Mouse (Mus musculus) kidney, postnatal 10 days (tissue): ENCODE data around the gene Gab1.

ENCODE experiments used
- DNase-seq: peaks from one replicate; pipeline ENCODE4 v3.0.0; 2021; ENCODE audit warnings: mixed read lengths

Gab1 gene

GRCm38 (mm10) chr8:80842514-80842913 is 37.8 kb downstream of the Gab1 start:
- no peak for DNase-seq

GRCm38 (mm10) chr8:80840090-80840489 is 40.2 kb downstream of the Gab1 start:
- DNase-seq = no peak

- peak; percentile 78 for DNase-seq
Measured at GRCm38 (mm10) chr8:80838199-80838598, 42.1 kb downstream of the Gab1 start.

GRCm38 (mm10) chr8:80835401-80835800 is 44.9 kb downstream of the Gab1 start:
- no peak for DNase-seq

- DNase-seq = no peak
Measured at GRCm38 (mm10) chr8:80834443-80834842, 45.9 kb downstream of the Gab1 start.

GRCm38 (mm10) chr8:80832534-80832933 is 47.8 kb downstream of the Gab1 start:
- no peak for DNase-seq

GRCm38 (mm10) chr8:80831876-80832524 is 48.3 kb downstream of the Gab1 start:
- no peak for DNase-seq

- peak; percentile 62 for DNase-seq
Measured at GRCm38 (mm10) chr8:80830724-80831566, 49.4 kb downstream of the Gab1 start.

- peak; percentile 5 for DNase-seq
Measured at GRCm38 (mm10) chr8:80830141-80830540, 50.2 kb downstream of the Gab1 start.

- DNase-seq = no peak
Measured at GRCm38 (mm10) chr8:80826996-80827395, 53.3 kb downstream of the Gab1 start.

- DNase-seq = no peak
Measured at GRCm38 (mm10) chr8:80825136-80825535, 55.2 kb downstream of the Gab1 start.

GRCm38 (mm10) chr8:80824426-80824825 is 55.9 kb downstream of the Gab1 start:
- DNase-seq = no peak

GRCm38 (mm10) chr8:80823250-80823649 is 57.1 kb downstream of the Gab1 start:
- DNase-seq = peak; percentile 36

GRCm38 (mm10) chr8:80821367-80822225 is 58.7 kb downstream of the Gab1 start:
- DNase-seq = peak; percentile 34

- no peak for DNase-seq
Measured at GRCm38 (mm10) chr8:80818978-80819377, 61.3 kb downstream of the Gab1 start.

- no peak for DNase-seq
Measured at GRCm38 (mm10) chr8:80817065-80817464, 63.3 kb downstream of the Gab1 start.

- no peak for DNase-seq
Measured at GRCm38 (mm10) chr8:80815179-80815578, 65.1 kb downstream of the Gab1 start.

- DNase-seq = no peak
Measured at GRCm38 (mm10) chr8:80814087-80814791, 66.1 kb downstream of the Gab1 start.

- peak; percentile 74 for DNase-seq
Measured at GRCm38 (mm10) chr8:80813439-80813838, 66.9 kb downstream of the Gab1 start.

- DNase-seq = no peak
Measured at GRCm38 (mm10) chr8:80811591-80811991, 68.7 kb downstream of the Gab1 start.

GRCm38 (mm10) chr8:80810916-80811315 is 69.4 kb downstream of the Gab1 start:
- DNase-seq = no peak

- no peak for DNase-seq
Measured at GRCm38 (mm10) chr8:80810442-80810841, 69.9 kb downstream of the Gab1 start.
